Mouse (Mus musculus): ENCODE data around the gene Ccdc47.

- TF ChIP-seq CTCF (IDR thresholded peaks at IDR 0.05; ENCODE audit: insufficient read depth, low read depth, low read length) (no peak), POLR2A (IDR thresholded peaks at IDR 0.05; ENCODE audit: insufficient read depth, low read depth, low read length) (peak; percentile 87)
These were observed 39.7 kb upstream of the Ccdc47 start, which contains the start of the genes Ftsj3 and Psmc5 for GRCm38 (mm10) chr11:106255685-106256451.

Measured in olfactory bulb, adult 2 months (tissue).